Mouse (Mus musculus): Measurements from ENCODE around the gene March9. TPM values are rescaled to one million over a fixed set of nuclear protein-coding genes. Genes with fewer than 3 reads are reported as not detected.
"Not testable (repeated sequence)": the region's sequence is repeated elsewhere in the genome, so short reads cannot be mapped to it uniquely, and the experiment has no call there.

March9 gene
- polyA plus RNA-seq, 2 experiments, result 2.7 to 8.6 TPM

DNA sequence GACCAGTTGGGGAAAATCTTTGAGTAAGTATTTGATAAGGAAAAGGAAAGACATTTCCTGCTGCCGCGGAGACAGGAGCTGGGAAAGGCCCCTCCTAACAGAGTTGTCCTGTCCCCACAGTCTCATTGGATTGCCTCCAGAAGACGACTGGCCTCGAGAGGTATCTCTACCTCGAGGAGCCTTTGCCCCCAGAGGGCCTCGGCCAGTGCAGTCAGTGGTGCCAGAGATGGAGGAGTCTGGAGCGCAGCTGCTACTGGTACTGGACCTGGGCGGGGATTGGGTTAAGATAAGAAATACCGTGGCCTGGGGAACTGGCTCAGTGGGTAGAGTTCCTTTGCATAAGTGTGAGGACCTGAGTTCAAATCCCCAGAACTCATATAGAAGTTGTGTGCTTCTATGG lies 6.0 kb upstream of the March9 start:
- TF ChIP-seq POLR2A (IDR thresholded peaks at IDR 0.05; ENCODE audit: borderline replicate concordance, extremely low read depth, insufficient read depth, insufficient read length), result no peak
- Histone ChIP-seq H3K27me3 (ENCODE audit: control insufficient read depth, insufficient read depth, low read length) (peaks cover 2% of the 10 kb centered on the region; the same call in 1 of the 2 replicates), H3K36me3 (ENCODE audit: control insufficient read depth, insufficient read depth, low read length) (peaks cover 44% of the 10 kb centered on the region), H3K9me3 (ENCODE audit: control insufficient read depth, low read length) (no peaks in the 10 kb centered on the region), H3K4me1 (ENCODE audit: control insufficient read depth, insufficient read depth, low read length) (peaks cover 18% of the 10 kb centered on the region; the same call in 1 of the 2 replicates), H3K9ac (ENCODE audit: low read depth, low read length, severe bottlenecking) (no peak overlapping the region), H3K27ac (replicated peaks; ENCODE audit: low read depth, low read length) (no peak overlapping the region), H3K4me2 (replicated peaks; ENCODE audit: low read depth, low read length, severe bottlenecking) (no peak overlapping the region), H3K4me3 (replicated peaks; ENCODE audit: low read length) (no peak overlapping the region)
- ATAC-seq (ENCODE audit: low FRiP score, low read depth) (no peak), DNase-seq (ENCODE audit: low spot score) (no peak)
- WGBS, result 89% methylated on average over 9 of the region's 9 CpGs

- H3K4me3 ChIP-seq (replicated peaks; ENCODE audit: low read length), result peak overlapping the region; percentile 86
- H3K4me2 ChIP-seq (replicated peaks; ENCODE audit: low read depth, low read length, severe bottlenecking), result peak overlapping the region; percentile 78
- peak overlapping the region; percentile 84 for H3K27ac ChIP-seq (replicated peaks; ENCODE audit: low read depth, low read length)
- peaks cover 44% of the 10 kb centered on the region for H3K36me3 ChIP-seq (ENCODE audit: control insufficient read depth, insufficient read depth, low read length)
- H3K9ac ChIP-seq (ENCODE audit: low read depth, low read length, severe bottlenecking), result peak overlapping the region; percentile 94
- 12% methylated on average over 37 of the region's 37 CpGs for WGBS
- peaks cover 11% of the 10 kb centered on the region; the same call in 1 of the 2 replicates for H3K27me3 ChIP-seq (ENCODE audit: control insufficient read depth, insufficient read depth, low read length)
- TF ChIP-seq POLR2A (IDR thresholded peaks at IDR 0.05; ENCODE audit: borderline replicate concordance, extremely low read depth, insufficient read depth, insufficient read length), result no peak
- ATAC-seq (ENCODE audit: low FRiP score, low read depth) (no peak), DNase-seq (ENCODE audit: low spot score) (no peak)
- peaks cover 14% of the 10 kb centered on the region; the same call in 1 of the 2 replicates for H3K4me1 ChIP-seq (ENCODE audit: control insufficient read depth, insufficient read depth, low read length)
- no peaks in the 10 kb centered on the region for H3K9me3 ChIP-seq (ENCODE audit: control insufficient read depth, low read length)
These were observed 4.2 kb upstream of the March9 start for GRCm38 (mm10) chr10:127063913-127064870.

- Histone ChIP-seq H3K27ac (replicated peaks; ENCODE audit: low read depth, low read length) (peak within 1 kb of the TSS; percentile 84), H3K4me2 (replicated peaks; ENCODE audit: low read depth, low read length, severe bottlenecking) (peak within 1 kb of the TSS; percentile 78), H3K9me3 (ENCODE audit: control insufficient read depth, low read length) (no peaks in the 10 kb centered on the region), H3K27me3 (ENCODE audit: control insufficient read depth, insufficient read depth, low read length) (peaks cover 11% of the 10 kb centered on the region; the same call in 1 of the 2 replicates), H3K9ac (ENCODE audit: low read depth, low read length, severe bottlenecking) (peak within 1 kb of the TSS; percentile 94), H3K36me3 (ENCODE audit: control insufficient read depth, insufficient read depth, low read length) (peaks cover 41% of the 10 kb centered on the region), H3K4me1 (ENCODE audit: control insufficient read depth, insufficient read depth, low read length) (peaks cover 12% of the 10 kb centered on the region; the same call in 1 of the 2 replicates), H3K4me3 (replicated peaks; ENCODE audit: low read length) (peak within 1 kb of the TSS; percentile 86)
- DNase-seq (ENCODE audit: low spot score) (peak; percentile 98), ATAC-seq (ENCODE audit: low FRiP score, low read depth) (peak; percentile 91)
- under 1% methylated on average over 46 of the region's 46 CpGs for WGBS
- TF ChIP-seq POLR2A (IDR thresholded peaks at IDR 0.05; ENCODE audit: borderline replicate concordance, extremely low read depth, insufficient read depth, insufficient read length), result peak; percentile 93; the same call in 1 of the 2 replicates
These were observed 3.4 kb upstream of the March9 start, which contains the start of gene Cdk4 for GRCm38 (mm10) chr10:127063239-127063872. TSS of gene Cdk4 (plus strand) at chr10:127063534.

DNA sequence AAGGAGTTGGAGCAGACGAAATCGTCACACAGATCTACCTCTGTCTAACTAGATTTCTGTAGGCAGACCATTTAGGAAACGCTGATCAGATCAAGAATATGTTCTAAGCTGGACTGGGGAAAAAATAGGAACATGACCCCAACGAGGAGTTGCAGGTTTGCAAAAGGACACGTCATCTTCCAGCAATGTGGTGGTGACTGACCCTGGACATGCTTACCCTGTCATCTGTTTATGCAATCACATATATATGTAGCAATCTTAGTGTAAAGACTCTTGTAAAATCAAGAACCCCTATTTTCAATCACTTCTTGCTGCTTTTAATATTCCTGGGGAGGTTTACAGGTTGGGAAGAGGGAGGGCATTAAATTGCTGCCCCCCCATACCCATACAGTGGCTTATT lies 2.5 kb upstream of the March9 start:
- WGBS, result 71% methylated on average over 5 of the region's 5 CpGs
- no peaks in the 10 kb centered on the region for H3K9me3 ChIP-seq (ENCODE audit: control insufficient read depth, low read length)
- H3K4me3 ChIP-seq (replicated peaks; ENCODE audit: low read length), result no peak overlapping the region
- H3K27ac ChIP-seq (replicated peaks; ENCODE audit: low read depth, low read length), result no peak overlapping the region
- peaks cover 34% of the 10 kb centered on the region for H3K36me3 ChIP-seq (ENCODE audit: control insufficient read depth, insufficient read depth, low read length)
- DNase-seq (ENCODE audit: low spot score), result no peak
- peaks cover 11% of the 10 kb centered on the region; the same call in 1 of the 2 replicates for H3K27me3 ChIP-seq (ENCODE audit: control insufficient read depth, insufficient read depth, low read length)
- peaks cover 11% of the 10 kb centered on the region; the same call in 1 of the 2 replicates for H3K4me1 ChIP-seq (ENCODE audit: control insufficient read depth, insufficient read depth, low read length)
- no peak for ATAC-seq (ENCODE audit: low FRiP score, low read depth)
- no peak overlapping the region for H3K4me2 ChIP-seq (replicated peaks; ENCODE audit: low read depth, low read length, severe bottlenecking)
- TF ChIP-seq POLR2A (IDR thresholded peaks at IDR 0.05; ENCODE audit: borderline replicate concordance, extremely low read depth, insufficient read depth, insufficient read length), result no peak
- H3K9ac ChIP-seq (ENCODE audit: low read depth, low read length, severe bottlenecking), result no peak overlapping the region

GRCm38 (mm10) chr10:127062101-127062500 lies 2.1 kb upstream of the March9 start:
- H3K9me3 ChIP-seq (ENCODE audit: control insufficient read depth, low read length); ATAC-seq (ENCODE audit: low FRiP score, low read depth); H3K4me3 ChIP-seq (replicated peaks; ENCODE audit: low read length); H3K4me2 ChIP-seq (replicated peaks; ENCODE audit: low read depth, low read length, severe bottlenecking); H3K27ac ChIP-seq (replicated peaks; ENCODE audit: low read depth, low read length); DNase-seq (ENCODE audit: low spot score); H3K9ac ChIP-seq (ENCODE audit: low read depth, low read length, severe bottlenecking): not testable (repeated sequence)
- Histone ChIP-seq H3K27me3 (ENCODE audit: control insufficient read depth, insufficient read depth, low read length) (peaks cover 11% of the 10 kb centered on the region; the same call in 1 of the 2 replicates), H3K36me3 (ENCODE audit: control insufficient read depth, insufficient read depth, low read length) (peaks cover 34% of the 10 kb centered on the region), H3K4me1 (ENCODE audit: control insufficient read depth, insufficient read depth, low read length) (peaks cover 11% of the 10 kb centered on the region; the same call in 1 of the 2 replicates)
- 87% methylated on average over 4 of the region's 4 CpGs for WGBS
